ENCODE assay signal across 7 mouse cellular contexts in the genomic region with DNA sequence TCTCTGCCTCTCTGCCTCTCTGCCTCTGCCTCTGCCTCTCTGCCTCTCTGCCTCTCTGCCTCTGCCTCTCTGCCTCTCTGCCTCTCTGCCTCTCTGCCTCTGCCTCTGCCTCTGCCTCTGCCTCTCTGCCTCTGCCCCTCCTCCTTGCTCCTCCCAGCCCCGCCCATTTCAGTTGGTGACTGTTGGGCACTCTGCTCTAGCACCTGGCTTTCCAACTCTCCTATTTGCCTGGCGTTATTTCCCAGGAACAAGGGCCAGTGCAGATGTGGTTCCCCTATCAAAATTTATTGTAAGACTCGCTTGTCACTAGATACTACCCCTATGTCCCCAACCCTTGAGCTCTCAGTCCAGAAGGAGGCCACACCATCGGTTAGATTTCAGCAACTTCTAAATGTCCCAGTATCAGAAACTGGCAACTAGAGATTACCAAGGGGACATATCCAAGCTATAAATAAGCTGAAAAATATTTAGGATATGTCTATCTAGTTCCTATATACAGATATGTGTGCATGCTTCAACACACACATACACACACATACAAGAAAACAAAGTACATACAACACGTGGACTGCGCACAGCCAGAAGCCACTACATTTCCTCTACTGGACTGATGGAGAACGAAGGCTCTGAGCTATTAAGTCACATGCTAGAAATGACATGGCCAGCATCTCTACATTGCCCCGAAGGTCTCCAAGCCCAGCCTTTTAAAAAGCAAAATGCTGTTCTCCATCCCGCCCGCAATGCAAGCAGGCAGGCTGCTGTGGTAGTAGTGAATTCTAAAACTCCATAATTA. TPM values are rescaled to one million over a fixed set of nuclear protein-coding genes. Genes with fewer than 3 reads are reported as not detected.
DNase-seq lines count a peak whose midpoint lies in the region; ATAC-seq lines count a peak whose summit lies in the region.

No protein-coding gene starts in this region.

- intact Hi-C loops in left cerebral cortex, postnatal 25 days (cut with DNase I) = no loop called here

- peaks cover 24% of the 10 kb centered on the region for H3K36me3 ChIP-seq in limb, embryonic 12.5 days
- H3K36me3 ChIP-seq in limb, embryonic 10.5 days = peaks cover 53% of the 10 kb centered on the region
- no peaks in the 10 kb centered on the region for H3K36me3 ChIP-seq in embryonic facial prominence, embryonic 14.5 days (ENCODE audit: control insufficient read depth, insufficient read depth, low read length)

- no peaks in the 10 kb centered on the region for H3K27me3 ChIP-seq in limb, embryonic 12.5 days
- H3K27me3 ChIP-seq in limb, embryonic 10.5 days (ENCODE audit: low read depth, poor library complexity, severe bottlenecking) = no peaks in the 10 kb centered on the region
- H3K27me3 ChIP-seq in embryonic facial prominence, embryonic 14.5 days (replicated peaks; ENCODE audit: control insufficient read depth, insufficient read depth, low read length) = no peaks in the 10 kb centered on the region

- H3K9ac ChIP-seq in limb, embryonic 12.5 days (replicated peaks) = no peak overlapping the region
- no peak overlapping the region for H3K9ac ChIP-seq in embryonic facial prominence, embryonic 14.5 days (ENCODE audit: low read depth, low read length)

- no peak overlapping the region for H3K4me2 ChIP-seq in limb, embryonic 12.5 days
- H3K4me2 ChIP-seq in embryonic facial prominence, embryonic 14.5 days (ENCODE audit: low read depth, low read length) = no peak overlapping the region

- no peak for DNase-seq in limb, embryonic 10.5 days (ENCODE audit: low spot score)
- no peak for DNase-seq in embryonic facial prominence, embryonic 14.5 days (ENCODE audit: low spot score)
- DNase-seq in lung, postnatal 10 days = peak; percentile 62
- DNase-seq in thymus, postnatal 14 days = peak; percentile 89
- no peak for DNase-seq in right cerebral cortex, adult 2 months (ENCODE audit: low spot score in 2 of 2)
- no peak for DNase-seq in left cerebral cortex, postnatal 25 days (ENCODE audit: low spot score in 2 of 2)

- WGBS in limb, embryonic 12.5 days = 70% methylated on average over 10 of the region's 10 CpGs
- WGBS in limb, embryonic 10.5 days = 79% methylated on average over 10 of the region's 10 CpGs
- 69% methylated on average over 10 of the region's 10 CpGs for WGBS in embryonic facial prominence, embryonic 14.5 days

- H3K4me1 ChIP-seq in limb, embryonic 12.5 days (replicated peaks) = peaks cover 71% of the 10 kb centered on the region
- peaks cover 80% of the 10 kb centered on the region for H3K4me1 ChIP-seq in limb, embryonic 10.5 days
- peaks cover 36% of the 10 kb centered on the region for H3K4me1 ChIP-seq in embryonic facial prominence, embryonic 14.5 days (ENCODE audit: control insufficient read depth, insufficient read depth, low read length)

- H3K4me3 ChIP-seq in limb, embryonic 12.5 days (replicated peaks) = no peak overlapping the region
- no peak overlapping the region for H3K4me3 ChIP-seq in limb, embryonic 10.5 days
- no peak overlapping the region for H3K4me3 ChIP-seq in embryonic facial prominence, embryonic 14.5 days (ENCODE audit: low read depth, low read length)

- H3K9me3 ChIP-seq in limb, embryonic 12.5 days = no peaks in the 10 kb centered on the region
- H3K9me3 ChIP-seq in limb, embryonic 10.5 days (replicated peaks) = no peaks in the 10 kb centered on the region
- H3K9me3 ChIP-seq in embryonic facial prominence, embryonic 14.5 days (ENCODE audit: control insufficient read depth, low read length) = no peaks in the 10 kb centered on the region

- no peak for ATAC-seq in limb, embryonic 12.5 days (ENCODE audit: insufficient number of reproducible peaks, insufficient read depth, low FRiP score, low TSS enrichment, low read depth)
- no peak for ATAC-seq in embryonic facial prominence, embryonic 14.5 days (ENCODE audit: low read depth)

- H3K27ac ChIP-seq in limb, embryonic 12.5 days = peak overlapping the region; percentile 26
- no peak overlapping the region for H3K27ac ChIP-seq in limb, embryonic 10.5 days
- H3K27ac ChIP-seq in embryonic facial prominence, embryonic 14.5 days (replicated peaks; ENCODE audit: low read depth, low read length) = peak overlapping the region; percentile 22; the same call in 1 of the 2 replicates

RNA-seq across cellular contexts. Expression of a gene that starts 26.6 kb away (rescaled TPM):
- 55.6 and 55.9 TPM in 2 replicates for polyA plus RNA-seq in limb, embryonic 12.5 days (2016; fragmentation: Nextera tagmentation; extraction: Ambion mirVana)
- polyA plus RNA-seq in limb, embryonic 10.5 days (2016; fragmentation: Nextera tagmentation; extraction: Ambion mirVana) = 50.6 and 71.2 TPM in 2 replicates
- 18.8 and 22.9 TPM in 2 replicates for polyA plus RNA-seq in embryonic facial prominence, embryonic 14.5 days (2014; fragmentation: Nextera tagmentation; extraction: Ambion mirVana)
- 1 to 10 TPM; 5.3 to 6.0 TPM for total RNA-seq in left cerebral cortex, postnatal 25 days (2021)

Comparison
In these comparisons a context has a peak if more than half of its experiments do, and no peak if none do; other contexts are left out.
1. DNase-seq: peak in lung, postnatal 10 days (single experiment) and thymus, postnatal 14 days (single experiment); none in limb, embryonic 10.5 days (single experiment), embryonic facial prominence, embryonic 14.5 days (single experiment), right cerebral cortex, adult 2 months (0 of 2) and left cerebral cortex, postnatal 25 days (0 of 2).